Mouse (Mus musculus) cortical plate, adult 2 months (tissue): ENCODE results near the gene Aldh5a1.

ENCODE experiments used
- CTCF ChIP-seq: fragments of 200-500 bp; IDR thresholded peaks from 2 replicates; pipeline ENCODE4 v1.5.1; 2011; ENCODE audit warnings: mild to moderate bottlenecking, control low read depth, low read length; ENCODE audit not compliant: insufficient read depth; ENCODE audit errors: extremely low read depth
- POLR2A ChIP-seq: fragments of 200-500 bp; IDR thresholded peaks from 2 replicates; pipeline ENCODE4 v1.6.1; 2011; ENCODE audit warnings: mild to moderate bottlenecking, low read length, control low read depth; ENCODE audit not compliant: insufficient read depth; ENCODE audit errors: extremely low read depth

DNA sequence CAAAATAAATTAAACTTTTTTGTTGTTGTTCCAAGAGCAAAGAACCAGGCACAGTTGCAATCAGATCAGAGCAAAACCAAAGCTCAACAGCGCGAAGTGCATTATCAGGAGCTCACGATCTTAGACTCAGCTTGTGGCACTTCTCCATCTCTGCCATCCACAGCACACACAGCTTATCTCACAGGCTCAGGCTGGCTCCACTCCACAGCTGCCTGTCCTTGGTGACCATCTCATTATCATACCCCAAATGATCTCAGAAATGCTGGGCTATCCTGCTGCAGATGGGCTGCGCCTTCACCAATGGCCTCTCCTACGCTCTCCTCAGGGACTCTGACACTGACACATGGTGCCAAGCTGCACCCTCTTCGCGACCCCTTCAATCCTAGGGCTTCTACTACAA lies 4.3 kb downstream of the Aldh5a1 start:
- TF ChIP-seq POLR2A (no peak), CTCF (no peak)
